Mouse (Mus musculus) stomach, embryonic 15.5 days (tissue): ENCODE data around the gene Slc41a3. TPM values are rescaled to one million over a fixed set of nuclear protein-coding genes. Genes with fewer than 3 reads are reported as not detected.

Experiments used
- ATAC-seq: fragments of 200-750 bp; cut with Nextera tagmentation; 2 replicates; pipeline ENCODE4 v1.8.0; 2017; ENCODE audit warnings: low read depth, moderate number of reproducible peaks, moderate TSS enrichment; ENCODE audit not compliant: insufficient read depth, low FRiP score
- H3K27ac ChIP-seq: fragments of 300-500 bp; sonication (generic); 2 replicates; pipeline ENCODE4 v1.5.1; 2015; ENCODE audit warnings: mild to moderate bottlenecking, inconsistent platforms
- H3K27me3 ChIP-seq: fragments of 300-500 bp; sonication (generic); replicated peaks from 2 replicates; pipeline ENCODE4 v1.6.1; 2015; ENCODE audit warnings: inconsistent platforms
- H3K36me3 ChIP-seq: fragments of 300-500 bp; sonication (generic); 2 replicates; pipeline ENCODE4 v1.6.1; 2015; ENCODE audit warnings: inconsistent platforms
- H3K4me1 ChIP-seq: fragments of 300-500 bp; sonication (generic); 2 replicates; pipeline ENCODE4 v1.6.1; 2015; ENCODE audit warnings: inconsistent platforms
- H3K4me2 ChIP-seq: fragments of 300-500 bp; sonication (generic); 2 replicates; pipeline ENCODE4 v1.6.1; 2015; ENCODE audit warnings: mild to moderate bottlenecking, inconsistent platforms
- H3K4me3 ChIP-seq: fragments of 300-500 bp; sonication (generic); replicated peaks from 2 replicates; pipeline ENCODE4 v1.5.1; 2015; ENCODE audit warnings: inconsistent platforms
- H3K9ac ChIP-seq: fragments of 300-500 bp; sonication (generic); 2 replicates; pipeline ENCODE4 v1.6.1; 2015; ENCODE audit warnings: inconsistent platforms
- H3K9me3 ChIP-seq: fragments of 300-500 bp; sonication (generic); 2 replicates; pipeline ENCODE4 v1.6.1; 2016; ENCODE audit warnings: inconsistent platforms
- WGBS: fragments of 180-500 bp; shearing (Covaris S2); methylation state at CpG from one replicate; pipeline ENCODE4 v1.1.7; 2015; 5-methylcytosine and 5-hydroxymethylcytosine counted together
- polyA plus RNA-seq: library from polyadenylated mRNA; unstranded; fragments of >200 nt; fragmentation: Nextera tagmentation; extraction: Ambion mirVana; gene quantifications from 2 replicates; pipeline ENCODE4 v1.2.1, GENCODE M21; 2015

Gene Slc41a3
- polyA plus RNA-seq, 1 experiment from 2014 or later, result 7.7 TPM

DNA sequence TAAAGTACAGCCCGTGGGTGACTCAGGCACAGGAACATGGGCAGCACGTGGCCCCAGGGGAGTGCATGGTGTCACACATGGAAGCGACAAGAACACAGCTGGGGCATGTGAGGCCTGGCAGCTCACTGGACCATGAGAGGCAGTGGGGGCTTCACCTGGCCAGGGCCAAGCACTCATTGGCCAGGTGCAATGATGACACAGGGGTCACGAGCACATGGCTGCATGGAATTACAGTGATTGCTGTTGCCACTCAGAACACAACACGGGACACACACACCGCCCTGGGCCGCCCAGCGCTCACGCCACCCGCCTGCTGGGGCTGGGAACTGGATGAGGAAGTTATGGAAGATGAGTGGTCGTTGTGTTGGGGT is 56.5 kb downstream of the Slc41a3 start:
- no peaks in the 10 kb centered on the region for H3K9me3 ChIP-seq
- H3K27me3 ChIP-seq, result no peaks in the 10 kb centered on the region
- ATAC-seq, result no peak
- no peak overlapping the region for H3K4me3 ChIP-seq
- no peak overlapping the region for H3K4me2 ChIP-seq
- WGBS, result 86% methylated on average over 11 of the region's 11 CpGs
- H3K9ac ChIP-seq, result no peak overlapping the region
- no peak overlapping the region for H3K27ac ChIP-seq
- peaks cover 13% of the 10 kb centered on the region; the same call in 1 of the 2 replicates for H3K36me3 ChIP-seq
- H3K4me1 ChIP-seq, result no peaks in the 10 kb centered on the region

DNA sequence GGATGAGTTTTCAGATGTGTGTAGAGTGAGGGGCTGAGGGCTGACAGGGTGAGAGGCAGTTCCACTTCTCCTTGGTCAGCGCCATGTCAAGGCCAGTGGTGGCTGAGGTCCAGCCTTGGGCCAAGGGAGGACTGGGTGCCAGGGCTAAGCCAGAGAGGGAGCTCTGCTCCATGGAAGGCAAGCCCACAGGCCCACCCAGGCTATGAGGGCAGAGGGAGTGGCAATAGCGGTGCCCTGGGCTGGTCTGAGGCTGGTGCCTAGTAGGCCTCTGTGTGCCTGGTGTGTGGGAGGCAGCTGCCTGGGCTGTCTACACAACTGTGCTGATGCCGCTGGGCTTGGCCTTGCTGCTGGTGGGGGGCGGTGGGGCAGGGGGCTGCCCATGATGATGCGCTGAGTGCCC is 57.6 kb downstream of the Slc41a3 start:
- no peaks in the 10 kb centered on the region for H3K4me1 ChIP-seq
- H3K27me3 ChIP-seq, result no peaks in the 10 kb centered on the region
- 92% methylated on average over 5 of the region's 5 CpGs for WGBS
- no peak for ATAC-seq
- H3K4me2 ChIP-seq, result no peak overlapping the region
- no peak overlapping the region for H3K27ac ChIP-seq
- no peak overlapping the region for H3K4me3 ChIP-seq
- H3K9ac ChIP-seq, result no peak overlapping the region
- peaks cover 14% of the 10 kb centered on the region for H3K36me3 ChIP-seq
- no peaks in the 10 kb centered on the region for H3K9me3 ChIP-seq

DNA sequence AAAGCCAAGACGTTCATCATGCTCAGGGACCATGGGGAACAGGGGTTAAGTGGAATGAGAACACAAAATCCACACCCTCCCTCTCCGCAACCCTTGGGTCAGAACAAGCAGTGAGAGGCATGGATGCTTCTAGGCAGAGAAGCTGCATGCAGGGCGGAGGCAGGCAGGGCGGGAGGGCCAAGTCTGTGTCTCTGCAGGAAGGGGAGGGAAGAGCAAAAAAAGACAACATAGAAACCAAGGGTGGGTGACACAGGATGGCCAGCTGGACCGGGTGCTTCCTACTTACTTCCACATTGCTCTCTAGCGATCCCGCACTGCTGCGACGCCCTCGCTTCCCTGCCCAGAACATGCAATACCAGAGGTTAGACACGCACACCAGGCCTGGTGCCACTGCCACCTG is 59.2 kb downstream of the Slc41a3 start:
- no peaks in the 10 kb centered on the region for H3K9me3 ChIP-seq
- no peak for ATAC-seq
- H3K4me2 ChIP-seq, result no peak overlapping the region
- WGBS, result 81% methylated on average over 11 of the region's 11 CpGs
- no peak overlapping the region for H3K27ac ChIP-seq
- no peaks in the 10 kb centered on the region for H3K4me1 ChIP-seq
- no peak overlapping the region for H3K9ac ChIP-seq
- no peak overlapping the region for H3K4me3 ChIP-seq
- no peaks in the 10 kb centered on the region for H3K27me3 ChIP-seq
- peaks cover 30% of the 10 kb centered on the region for H3K36me3 ChIP-seq

DNA sequence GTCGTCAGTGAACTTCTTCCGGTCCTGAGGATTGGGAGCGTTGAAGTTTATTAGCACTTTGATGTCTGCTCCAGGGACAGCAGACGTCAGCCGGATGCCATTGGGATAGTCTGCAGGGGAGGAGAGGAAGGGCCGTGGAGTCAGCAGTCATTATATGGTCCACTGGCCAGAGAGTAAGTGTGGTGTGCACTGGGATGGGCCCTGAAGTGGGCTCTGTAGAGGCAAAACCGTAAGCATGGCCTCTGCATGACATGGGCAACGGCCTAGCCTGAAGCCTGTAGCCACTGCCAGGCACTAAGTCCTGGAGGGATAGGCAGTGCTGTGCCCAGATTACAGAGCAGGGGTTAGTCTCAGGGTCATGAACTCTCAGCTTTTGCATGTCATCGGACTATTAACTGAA is 64.2 kb downstream of the Slc41a3 start:
- H3K36me3 ChIP-seq, result peaks cover 57% of the 10 kb centered on the region
- H3K9me3 ChIP-seq, result no peaks in the 10 kb centered on the region
- no peaks in the 10 kb centered on the region for H3K4me1 ChIP-seq
- no peak overlapping the region for H3K4me2 ChIP-seq
- H3K27me3 ChIP-seq, result no peaks in the 10 kb centered on the region
- no peak for ATAC-seq
- no peak overlapping the region for H3K27ac ChIP-seq
- H3K4me3 ChIP-seq, result no peak overlapping the region
- 89% methylated on average over 9 of the region's 9 CpGs for WGBS
- H3K9ac ChIP-seq, result no peak overlapping the region

DNA sequence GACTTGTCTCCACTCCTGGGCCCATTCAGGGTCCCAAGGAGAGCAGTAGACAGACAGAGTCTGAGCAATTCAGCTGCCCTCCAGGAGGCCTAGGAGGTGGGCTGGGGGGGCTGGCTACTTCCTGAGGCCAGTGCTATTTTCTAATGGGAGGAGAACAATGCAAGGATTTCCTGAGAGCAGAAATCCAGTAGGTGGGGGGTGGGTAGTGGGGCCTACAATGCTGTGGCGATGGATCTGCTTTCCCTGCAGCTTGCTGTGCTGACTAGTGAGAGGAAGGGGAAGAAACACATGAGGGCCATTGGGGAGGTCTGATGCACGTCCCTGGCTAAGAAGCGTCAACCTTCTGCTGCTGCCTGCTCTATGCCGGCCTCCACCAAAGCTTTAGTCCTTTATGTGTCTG is 74.2 kb downstream of the Slc41a3 start:
- no peak overlapping the region for H3K4me3 ChIP-seq
- H3K27me3 ChIP-seq, result no peaks in the 10 kb centered on the region
- no peak overlapping the region for H3K9ac ChIP-seq
- 77% methylated on average over 4 of the region's 4 CpGs for WGBS
- ATAC-seq, result peak; percentile 19; the same call in 1 of the 2 replicates
- H3K9me3 ChIP-seq, result no peaks in the 10 kb centered on the region
- H3K4me1 ChIP-seq, result 0 out of 2 replicates have a peak, but pooled peaks cover 2% of the 10 kb centered on the region
- peak overlapping the region; percentile 21; the same call in 1 of the 2 replicates for H3K27ac ChIP-seq
- H3K4me2 ChIP-seq, result no peak overlapping the region
- H3K36me3 ChIP-seq, result peaks cover 40% of the 10 kb centered on the region

DNA sequence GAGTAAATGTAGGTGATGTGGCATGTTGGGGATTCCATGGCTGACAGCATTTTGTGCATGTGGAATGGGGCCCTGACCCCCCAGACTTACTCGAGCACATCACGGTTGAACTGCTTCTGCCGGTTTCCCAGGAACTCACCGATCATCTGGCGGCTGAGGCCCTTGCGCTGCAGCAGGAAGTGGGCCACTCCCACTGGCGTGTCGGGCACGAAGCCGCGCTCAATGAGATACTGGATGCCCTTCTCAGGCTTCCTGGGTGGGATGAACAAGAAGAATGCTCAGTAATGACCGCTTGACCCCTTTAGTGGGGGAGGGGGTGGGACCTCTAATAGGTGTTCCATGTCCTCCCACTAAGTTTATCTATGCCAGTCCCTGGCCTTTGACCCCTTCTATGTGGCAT is 75.9 kb downstream of the Slc41a3 start:
- Histone ChIP-seq H3K4me2 (no peak overlapping the region), H3K9ac (no peak overlapping the region), H3K4me3 (no peak overlapping the region), H3K27ac (no peak overlapping the region), H3K27me3 (no peaks in the 10 kb centered on the region), H3K4me1 (0 out of 2 replicates have a peak, but pooled peaks cover 9% of the 10 kb centered on the region), H3K9me3 (no peaks in the 10 kb centered on the region), H3K36me3 (peaks cover 31% of the 10 kb centered on the region)
- ATAC-seq, result no peak
- 78% methylated on average over 12 of the region's 12 CpGs for WGBS

DNA sequence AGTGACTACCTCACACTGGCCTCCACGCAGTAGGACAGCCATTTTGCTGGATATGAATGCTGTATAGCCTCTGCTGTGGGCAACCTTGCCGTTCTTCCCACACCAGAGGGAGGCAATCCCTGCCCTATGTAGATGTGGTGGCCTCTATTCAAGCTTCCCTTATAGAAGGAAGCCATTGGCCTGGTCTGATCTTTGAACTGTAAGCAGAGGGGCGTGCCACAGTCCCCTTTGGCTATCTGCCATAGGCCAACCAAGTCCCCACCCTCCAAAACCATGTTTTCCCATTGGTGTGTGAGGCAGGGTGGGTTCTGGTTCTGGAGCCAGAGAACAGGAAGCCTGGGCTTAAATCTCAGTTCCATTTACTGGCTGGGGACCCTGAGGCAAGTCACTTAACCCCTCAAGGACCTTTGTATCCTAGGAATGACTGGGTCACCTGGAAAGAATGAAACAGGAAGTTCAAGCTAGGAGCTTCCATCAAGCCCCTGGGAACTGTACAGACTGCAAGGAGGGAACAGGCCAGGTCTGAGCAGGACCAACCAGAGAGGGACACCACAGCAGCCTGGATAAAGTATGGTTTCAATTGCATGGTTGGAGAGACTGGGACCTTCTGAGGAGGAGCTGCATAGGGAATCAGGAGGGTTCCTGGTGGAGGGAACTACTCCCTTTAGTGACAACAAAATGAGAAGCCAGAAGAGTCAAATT is 79.5 kb downstream of the Slc41a3 start:
- H3K9ac ChIP-seq, result no peak overlapping the region
- no peak overlapping the region for H3K27ac ChIP-seq
- 0 out of 2 replicates have a peak, but pooled peaks cover 8% of the 10 kb centered on the region for H3K36me3 ChIP-seq
- no peaks in the 10 kb centered on the region for H3K27me3 ChIP-seq
- no peak overlapping the region for H3K4me2 ChIP-seq
- no peak overlapping the region for H3K4me3 ChIP-seq
- H3K4me1 ChIP-seq, result 0 out of 2 replicates have a peak, but pooled peaks cover 12% of the 10 kb centered on the region
- ATAC-seq, result peak; percentile 66
- WGBS, result 70% methylated on average over 3 of the region's 3 CpGs
- no peaks in the 10 kb centered on the region for H3K9me3 ChIP-seq

DNA sequence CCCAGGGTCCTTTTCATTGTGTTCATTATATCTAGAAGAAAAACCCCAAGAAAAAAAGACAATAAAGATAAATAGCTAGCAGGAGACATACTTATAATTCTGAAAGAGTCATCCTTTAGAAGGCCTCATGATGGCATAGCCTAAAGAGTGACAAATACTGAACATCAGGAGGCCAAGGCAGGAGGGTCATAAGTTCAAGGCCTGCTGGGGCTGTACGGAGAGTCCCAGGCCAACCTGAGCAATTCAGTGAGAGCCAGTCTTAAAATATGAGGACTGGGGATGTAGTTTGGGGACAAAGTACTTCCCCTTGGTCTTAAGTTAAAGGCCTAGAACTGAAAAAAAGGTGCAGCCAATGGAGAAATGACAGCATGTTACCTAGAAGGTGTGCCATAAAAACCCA is 82.3 kb downstream of the Slc41a3 start:
- WGBS, result 80% methylated on average over 1 of the region's 1 CpGs
- Histone ChIP-seq H3K36me3 (peaks cover 26% of the 10 kb centered on the region), H3K4me3 (no peak overlapping the region), H3K27me3 (no peaks in the 10 kb centered on the region), H3K27ac (no peak overlapping the region), H3K4me1 (0 out of 2 replicates have a peak, but pooled peaks cover 13% of the 10 kb centered on the region), H3K9me3 (no peaks in the 10 kb centered on the region), H3K9ac (no peak overlapping the region), H3K4me2 (no peak overlapping the region)
- ATAC-seq, result no peak

DNA sequence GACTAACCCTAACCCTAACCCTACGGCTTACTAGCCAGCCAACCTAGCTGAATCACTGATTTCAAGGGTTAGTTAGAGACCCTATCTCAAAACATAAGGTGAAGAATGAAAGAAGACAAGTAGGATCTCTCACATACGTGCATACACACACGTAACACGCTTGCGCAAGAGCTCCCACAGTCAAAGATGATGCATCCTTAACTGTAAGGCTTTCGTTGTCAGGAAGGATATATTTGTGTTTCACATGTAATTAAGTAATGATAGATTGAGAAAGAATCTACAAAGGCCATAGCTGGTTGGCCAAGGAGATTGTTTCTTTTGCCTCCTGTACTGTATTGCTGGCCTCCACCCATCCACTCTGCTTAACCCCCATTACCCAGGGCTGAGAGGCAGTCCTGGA is 83.5 kb downstream of the Slc41a3 start:
- Histone ChIP-seq H3K9me3 (no peaks in the 10 kb centered on the region), H3K4me3 (no peak overlapping the region), H3K36me3 (peaks cover 26% of the 10 kb centered on the region), H3K27ac (no peak overlapping the region), H3K4me2 (no peak overlapping the region), H3K4me1 (0 out of 2 replicates have a peak, but pooled peaks cover 13% of the 10 kb centered on the region), H3K9ac (no peak overlapping the region), H3K27me3 (no peaks in the 10 kb centered on the region)
- WGBS, result 96% methylated on average over 6 of the region's 6 CpGs
- no peak for ATAC-seq

DNA sequence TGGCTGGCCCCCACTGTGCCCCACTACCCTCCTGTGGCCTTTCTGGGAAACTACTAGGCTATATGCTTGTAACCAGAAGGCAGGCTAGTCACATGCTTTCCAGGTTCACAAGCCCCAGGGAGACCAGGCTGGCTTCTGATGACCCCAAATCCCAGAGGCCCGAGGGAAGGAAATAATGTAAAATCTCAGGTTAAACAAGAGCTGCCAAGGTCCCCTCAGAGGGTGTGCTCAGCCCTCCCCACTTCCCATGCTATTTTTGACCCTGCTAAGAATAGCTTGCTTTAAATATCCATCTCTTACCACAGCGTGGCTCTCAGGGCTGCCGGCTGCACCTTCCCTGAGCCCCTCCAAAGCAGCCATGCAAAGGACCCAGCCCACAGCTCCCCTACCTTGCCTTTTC is 84.2 kb downstream of the Slc41a3 start:
- H3K4me1 ChIP-seq, result 0 out of 2 replicates have a peak, but pooled peaks cover 10% of the 10 kb centered on the region
- no peak overlapping the region for H3K4me2 ChIP-seq
- no peak overlapping the region for H3K4me3 ChIP-seq
- no peak overlapping the region for H3K9ac ChIP-seq
- H3K27me3 ChIP-seq, result no peaks in the 10 kb centered on the region
- H3K9me3 ChIP-seq, result no peaks in the 10 kb centered on the region
- peaks cover 26% of the 10 kb centered on the region for H3K36me3 ChIP-seq
- 57% methylated on average over 3 of the region's 3 CpGs for WGBS
- ATAC-seq, result no peak
- H3K27ac ChIP-seq, result no peak overlapping the region

DNA sequence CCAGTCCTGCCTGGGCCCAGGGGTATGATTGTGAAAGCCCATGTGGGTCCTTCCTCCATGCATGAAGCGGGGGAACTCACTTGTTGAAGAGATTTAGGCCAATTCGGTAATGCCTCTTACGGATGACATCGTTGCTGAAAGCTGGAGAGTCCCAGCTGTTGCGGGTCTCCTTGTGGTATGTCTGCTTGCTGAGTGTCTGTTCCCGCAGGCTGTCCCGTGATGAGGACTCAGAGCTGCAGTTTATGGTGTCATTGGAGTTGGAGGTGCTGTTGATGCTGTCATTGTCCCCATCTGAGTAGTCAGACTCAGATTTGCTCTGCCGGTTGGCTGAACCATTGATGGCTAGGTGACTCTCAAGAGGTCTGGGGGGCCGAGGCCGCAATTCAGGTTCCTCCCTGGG is 85.0 kb downstream of the Slc41a3 start:
- H3K4me2 ChIP-seq, result no peak overlapping the region
- no peak overlapping the region for H3K4me3 ChIP-seq
- H3K9ac ChIP-seq, result no peak overlapping the region
- H3K27me3 ChIP-seq, result no peaks in the 10 kb centered on the region
- no peaks in the 10 kb centered on the region for H3K9me3 ChIP-seq
- 0 out of 2 replicates have a peak, but pooled peaks cover 10% of the 10 kb centered on the region for H3K4me1 ChIP-seq
- ATAC-seq, result no peak
- H3K36me3 ChIP-seq, result peaks cover 26% of the 10 kb centered on the region
- WGBS, result 85% methylated on average over 10 of the region's 10 CpGs
- no peak overlapping the region for H3K27ac ChIP-seq

DNA sequence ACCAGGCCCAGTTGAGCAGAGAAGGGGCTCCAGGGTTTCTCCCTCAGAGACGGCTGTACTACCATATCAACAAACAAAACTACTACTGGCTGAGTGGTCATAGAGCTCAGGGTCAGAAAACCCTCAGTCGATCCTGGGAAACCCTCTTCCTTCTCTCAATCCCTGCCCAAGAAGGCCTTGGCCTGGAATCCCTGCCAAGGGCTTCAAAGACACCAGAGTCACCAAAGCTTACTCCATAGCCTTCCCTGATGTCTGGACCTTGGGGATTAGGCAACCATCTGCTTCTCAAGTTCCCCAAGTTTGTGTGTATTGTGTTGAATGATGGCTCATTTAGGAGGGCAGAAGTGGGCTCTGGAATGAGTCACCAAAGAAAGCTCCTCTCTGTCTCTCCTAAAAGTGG is 87.4 kb downstream of the Slc41a3 start:
- Histone ChIP-seq H3K36me3 (peaks cover 22% of the 10 kb centered on the region), H3K4me3 (no peak overlapping the region), H3K9ac (no peak overlapping the region), H3K4me2 (no peak overlapping the region), H3K4me1 (peaks cover 10% of the 10 kb centered on the region; the same call in 1 of the 2 replicates), H3K9me3 (no peaks in the 10 kb centered on the region), H3K27me3 (no peaks in the 10 kb centered on the region), H3K27ac (no peak overlapping the region)
- WGBS, result 57% methylated on average over 2 of the region's 2 CpGs
- ATAC-seq, result no peak
